17 mouse cellular contexts compared by ENCODE assay signal in the genomic region with DNA sequence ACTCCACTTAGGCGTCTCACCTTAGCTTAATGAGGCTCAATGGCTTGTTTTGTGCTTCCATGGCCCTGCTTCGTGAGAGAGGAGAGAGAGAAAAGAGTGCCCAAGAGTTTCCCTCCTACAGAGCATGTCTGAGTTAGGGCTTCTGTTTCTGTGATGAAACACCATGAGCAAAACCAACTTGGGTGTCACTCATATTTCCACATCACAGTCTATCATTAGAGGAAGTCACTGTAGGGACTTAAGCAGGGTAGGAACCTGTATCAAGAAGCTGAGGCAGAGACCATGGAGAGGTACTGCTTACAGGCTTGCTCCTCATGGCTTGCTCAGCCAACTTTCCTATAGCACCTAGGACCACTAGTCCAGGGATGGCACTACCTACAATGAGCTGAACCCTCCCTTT.
"Had no signal": no experiment of that assay in that cellular context is flagged by ENCODE, and none has a peak within 500 bp of the region (broad histone marks: within the 10 kb centered on the region; RNA-seq: fewer than 3 reads in every experiment).

No protein-coding gene starts in this region.

- H3K27ac ChIP-seq: midbrain, embryonic 10.5 days; midbrain, embryonic 12.5 days; neural tube, embryonic 13.5 days; neural tube, embryonic 15.5 days had no signal

- H3K27me3 ChIP-seq: neural tube, embryonic 13.5 days; neural tube, embryonic 15.5 days had no signal

- H3K4me2 ChIP-seq: lung, embryonic 14.5 days; midbrain, embryonic 12.5 days; neural tube, embryonic 13.5 days; neural tube, embryonic 15.5 days had no signal

- ATAC-seq: midbrain, embryonic 16.5 days had no signal

- H3K9ac ChIP-seq: lung, embryonic 14.5 days; midbrain, embryonic 12.5 days; neural tube, embryonic 13.5 days; neural tube, embryonic 15.5 days had no signal

- H3K4me3 ChIP-seq: midbrain, embryonic 10.5 days; midbrain, embryonic 12.5 days; myocyte; neural tube, embryonic 13.5 days; neural tube, embryonic 15.5 days had no signal

- H3K36me3 ChIP-seq: midbrain, embryonic 10.5 days; midbrain, embryonic 12.5 days; neural tube, embryonic 13.5 days; neural tube, embryonic 15.5 days had no signal

- DNase-seq: lung, adult 18-20 months; lung, embryonic 14.5 days; lung, postnatal 10 days; lung, postnatal 4 days; midbrain, embryonic 14.5 days; retina, postnatal 1 day; right cerebral cortex, adult 18-20 months; spleen, adult 18-20 months; thymus, adult 18-20 months; thymus, postnatal 14 days; thymus, postnatal 36 days had no signal

- H3K9me3 ChIP-seq: midbrain, embryonic 10.5 days; midbrain, embryonic 12.5 days; neural tube, embryonic 13.5 days; neural tube, embryonic 15.5 days had no signal
